ENCODE assay signal across 21 mouse cellular contexts in the genomic region with DNA sequence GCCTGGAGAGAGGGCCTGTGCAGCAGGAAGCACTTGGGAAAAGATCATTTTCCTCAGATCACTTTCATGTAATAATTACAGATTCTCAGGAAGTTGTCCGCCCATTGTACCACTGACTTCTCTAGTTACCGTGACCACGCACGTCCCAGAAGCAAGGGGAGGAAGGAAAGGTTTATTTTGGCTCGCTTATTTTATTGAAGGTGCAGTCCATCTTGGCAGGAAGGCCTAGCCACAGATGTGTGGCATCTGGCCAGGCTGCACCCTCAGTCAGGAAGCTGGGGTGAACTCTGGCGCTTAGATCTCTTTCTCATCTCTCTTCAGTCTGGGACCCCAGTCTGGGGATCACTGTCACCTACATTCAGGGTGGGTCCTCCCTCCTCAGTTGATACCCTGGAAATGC. TPM values are rescaled to one million over a fixed set of nuclear protein-coding genes. Genes with fewer than 3 reads are reported as not detected.
"Had no signal": no experiment of that assay in that cellular context is flagged by ENCODE, and none has a peak within 500 bp of the region (broad histone marks: within the 10 kb centered on the region; RNA-seq: fewer than 3 reads in every experiment).

No protein-coding gene starts in this region.

- H3K4me1 ChIP-seq: limb, embryonic 12.5 days; neural tube, embryonic 15.5 days; stomach, embryonic 15.5 days had no signal

- H3K36me3 ChIP-seq: limb, embryonic 12.5 days; neural tube, embryonic 15.5 days; stomach, embryonic 15.5 days had no signal

- H3K4me2 ChIP-seq: limb, embryonic 12.5 days; neural tube, embryonic 15.5 days; stomach, embryonic 15.5 days had no signal

- H3K4me3 ChIP-seq: limb, embryonic 12.5 days; megakaryocyte, embryonic 14.5 days; myocyte; neural tube, embryonic 15.5 days; stomach, embryonic 15.5 days had no signal

- DNase-seq: kidney, adult 8-10 months; kidney, postnatal 25 days; lung, postnatal 4 days; midbrain, embryonic 14.5 days; thymus, adult 2 months; thymus, postnatal 25 days had no signal

- H3K27ac ChIP-seq: limb, embryonic 12.5 days; liver, embryonic 14.5 days; neural tube, embryonic 15.5 days; stomach, embryonic 15.5 days had no signal

- ATAC-seq: intestine, postnatal 0 days had no signal

- H3K9ac ChIP-seq: limb, embryonic 12.5 days; liver, embryonic 14.5 days; neural tube, embryonic 15.5 days; stomach, embryonic 15.5 days had no signal

- H3K27me3 ChIP-seq: stomach, embryonic 15.5 days had no signal

- H3K9me3 ChIP-seq: stomach, embryonic 15.5 days had no signal

RNA-seq across cellular contexts. Expression of gene Atp6v1b1, which starts 4.2 kb away (rescaled TPM):
- total RNA-seq: left cerebral cortex, adult 8-10 months; left cerebral cortex, postnatal 25 days; liver, adult 2 months had no signal
- polyA plus RNA-seq: intestine, postnatal 0 days; limb, embryonic 12.5 days; liver, adult 2 months; midbrain, embryonic 14.5 days; myocyte; neural tube, embryonic 11.5 days; neural tube, embryonic 15.5 days; urinary bladder, adult 2 months had no signal

RNA-seq across cellular contexts. Expression of gene Ankrd53, which starts 23.8 kb away (rescaled TPM):
- total RNA-seq: layer of hippocampus, postnatal 25 days; left cerebral cortex, adult 8-10 months; left cerebral cortex, postnatal 25 days; liver, adult 2 months had no signal
- polyA plus RNA-seq: intestine, postnatal 0 days; liver, adult 2 months; neural tube, embryonic 11.5 days; spleen, adult 2 months; stomach, embryonic 15.5 days; urinary bladder, adult 2 months had no signal

RNA-seq across cellular contexts. Expression of gene Vax2, which starts 27.5 kb away (rescaled TPM):
- total RNA-seq: layer of hippocampus, postnatal 25 days; left cerebral cortex, adult 8-10 months; left cerebral cortex, postnatal 25 days; liver, adult 2 months had no signal
- polyA plus RNA-seq: intestine, postnatal 0 days; kidney, embryonic 16.5 days; liver, adult 2 months; liver, embryonic 14.5 days; neural tube, embryonic 11.5 days; neural tube, embryonic 15.5 days; spleen, adult 2 months; stomach, embryonic 15.5 days; urinary bladder, adult 2 months had no signal
